Comparison of ENCODE assay signal across 20 mouse cellular contexts in the genomic region with DNA sequence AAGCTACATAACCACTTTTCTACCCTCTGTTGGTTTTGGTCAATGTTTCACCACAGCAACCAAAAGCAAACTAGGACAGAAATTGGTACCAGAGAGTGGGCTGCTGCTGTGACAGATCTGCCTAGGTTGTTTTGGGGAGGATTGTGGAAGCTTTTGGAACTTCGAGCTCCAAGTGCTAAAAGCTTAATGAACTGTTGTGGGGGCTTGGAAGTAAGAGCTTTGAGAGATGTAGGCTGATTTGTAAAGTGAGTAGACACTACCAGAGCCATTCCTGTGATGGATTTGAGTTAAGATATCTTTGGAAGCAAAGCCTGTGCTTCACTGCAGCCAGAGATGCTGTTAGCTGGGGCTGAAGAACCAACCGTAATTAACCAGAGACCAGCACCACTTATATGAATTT.
DNase-seq lines count a peak whose midpoint lies in the region; ATAC-seq lines count a peak whose summit lies in the region.
"Had no signal": no experiment of that assay in that cellular context is flagged by ENCODE, and none has a peak within 500 bp of the region (broad histone marks: within the 10 kb centered on the region; RNA-seq: fewer than 3 reads in every experiment).

No protein-coding gene starts in this region.

- ATAC-seq in frontal cortex, adult (ENCODE audit: low TSS enrichment) = peak; percentile 67; the same call in 1 of the 2 replicates
- ATAC-seq: activated CD4-positive, CD25-positive, alpha-beta regulatory T cell, adult 4 months; CD4-positive, CD25-positive, alpha-beta regulatory T cell, adult 4 months; Patski had no signal

- DNase-seq in frontal cortex, postnatal 10 days (ENCODE audit: low spot score in 2 of 2) = no peak
- peak; percentile 12 for DNase-seq in kidney, adult 9 months
- DNase-seq in kidney, postnatal 14 days = no peak
- peak; percentile 25 for DNase-seq in brain, adult 2 months (ENCODE audit: low read depth, low spot score)
- DNase-seq in left cerebral cortex, adult 11 months (ENCODE audit: low spot score) = no peak
- DNase-seq: adrenal gland, adult 2 months; adrenal gland, adult 8-10 months; adrenal gland, postnatal 10 days; adrenal gland, postnatal 14 days; adrenal gland, postnatal 25 days; adrenal gland, postnatal 36 days; B cell, adult 2 months; cerebellum, adult 11 months; cerebellum, adult 11-12 months; cerebellum, adult 18-20 months; cerebellum, adult 2 months had no signal

Comparison
In these comparisons a context has a peak if more than half of its experiments do, and no peak if none do; other contexts are left out.
1. DNase-seq: peak in kidney, adult 9 months (single experiment) and brain, adult 2 months (single experiment); none in frontal cortex, postnatal 10 days (0 of 2), kidney, postnatal 14 days (single experiment) and left cerebral cortex, adult 11 months (single experiment).